Mouse (Mus musculus) spleen, adult 12 weeks (tissue): ENCODE results near the gene Dnah10.

Experiments used
- DNase-seq: peaks from one replicate; pipeline ENCODE4 v3.0.0; 2022; ENCODE audit warnings: low spot score

Gene Dnah10

DNA sequence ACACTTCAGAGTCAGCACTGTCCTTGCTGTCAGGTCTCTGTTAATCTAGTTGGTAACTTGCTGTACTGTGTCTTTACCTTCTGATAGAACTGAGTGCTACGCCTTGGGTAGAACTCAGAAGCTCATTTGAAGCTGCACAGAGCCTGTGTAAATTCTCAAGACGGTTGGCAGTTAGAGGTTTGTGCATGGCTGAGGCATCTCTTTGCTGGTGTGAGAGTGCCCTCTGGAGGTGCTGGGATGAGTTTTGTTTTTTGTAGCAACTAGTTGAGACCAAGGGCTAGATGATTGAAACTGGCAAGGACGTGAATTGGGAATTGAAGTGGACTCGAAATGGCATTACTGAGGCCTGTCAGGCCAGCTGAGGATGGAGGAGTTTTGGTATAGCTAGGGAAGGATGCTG is 144.1 kb downstream of the Dnah10 start:
- DNase-seq, result peak; percentile 15

DNA sequence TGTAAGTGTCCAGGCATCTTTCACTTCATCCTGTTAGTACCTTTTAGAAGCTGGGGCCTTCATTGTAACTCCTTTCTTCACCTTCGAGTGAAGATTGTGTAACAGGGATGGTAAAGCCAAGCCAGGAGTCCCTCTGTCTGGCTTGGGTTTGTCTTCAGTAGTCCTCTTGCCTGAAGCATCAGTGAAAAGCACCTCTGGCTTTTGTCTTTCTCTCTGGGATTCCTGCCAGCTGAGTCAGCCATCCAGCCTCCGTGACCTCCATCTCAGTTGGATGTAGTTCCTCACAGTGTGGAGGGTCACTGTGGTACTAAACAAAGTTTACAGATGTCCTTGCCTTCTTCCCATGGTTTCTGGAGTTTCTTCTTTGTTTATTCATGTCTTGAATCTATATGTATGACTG is 147.1 kb downstream of the Dnah10 start:
- DNase-seq, result no peak

DNA sequence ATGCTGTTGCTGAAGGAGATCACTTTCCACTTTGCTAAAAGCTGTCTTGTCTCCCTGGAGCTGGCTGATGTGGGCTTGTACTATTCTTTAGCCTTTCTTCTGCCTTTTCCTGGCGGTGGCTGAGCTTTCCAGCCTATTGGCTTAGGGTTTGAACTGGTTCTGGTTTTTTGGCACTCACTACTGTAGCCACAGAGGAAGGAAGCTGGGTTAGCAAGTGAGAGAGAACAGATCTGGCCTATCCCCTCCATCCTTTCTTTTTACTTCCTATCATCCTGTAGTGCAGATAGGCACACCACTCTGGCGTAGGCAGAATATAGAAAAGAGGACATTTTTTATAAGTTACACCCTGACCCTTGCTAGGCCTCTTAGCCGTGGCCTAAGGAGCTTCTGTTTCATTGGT is 148.2 kb downstream of the Dnah10 start:
- DNase-seq, result no peak

DNA sequence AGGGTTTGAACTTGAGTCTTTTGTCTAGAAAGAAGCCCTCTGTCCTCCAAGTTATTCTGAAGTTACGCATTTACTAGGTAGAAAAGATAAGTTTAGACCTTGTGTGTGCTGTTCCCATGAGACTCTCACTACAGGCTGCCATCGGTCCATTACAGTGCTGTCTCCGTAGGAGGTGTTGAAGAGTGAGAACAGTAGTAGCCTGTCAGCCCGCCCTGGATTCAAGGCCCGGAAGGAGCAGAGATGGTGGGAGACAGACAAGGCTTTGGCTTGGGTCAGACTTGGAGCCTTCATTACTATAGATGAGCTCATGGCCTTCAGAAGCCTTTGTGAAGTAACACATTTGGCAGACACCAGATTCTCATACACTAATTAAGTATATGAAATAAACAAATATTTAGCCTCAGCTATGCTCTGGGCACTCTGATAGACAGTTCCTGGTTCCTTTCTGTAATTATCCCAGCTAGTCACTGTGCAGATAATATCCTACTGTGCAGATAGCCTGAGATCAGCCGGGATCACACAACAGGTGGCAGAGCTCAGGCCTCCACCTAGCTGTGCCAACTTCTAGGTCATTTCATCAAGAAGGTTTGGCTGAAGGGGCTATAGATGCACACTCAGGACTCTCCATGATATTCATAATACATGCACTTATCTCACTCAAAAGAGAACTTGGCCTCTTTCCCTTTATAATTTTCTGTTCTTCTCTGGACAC is 149.2 kb downstream of the Dnah10 start:
- DNase-seq, result no peak

DNA sequence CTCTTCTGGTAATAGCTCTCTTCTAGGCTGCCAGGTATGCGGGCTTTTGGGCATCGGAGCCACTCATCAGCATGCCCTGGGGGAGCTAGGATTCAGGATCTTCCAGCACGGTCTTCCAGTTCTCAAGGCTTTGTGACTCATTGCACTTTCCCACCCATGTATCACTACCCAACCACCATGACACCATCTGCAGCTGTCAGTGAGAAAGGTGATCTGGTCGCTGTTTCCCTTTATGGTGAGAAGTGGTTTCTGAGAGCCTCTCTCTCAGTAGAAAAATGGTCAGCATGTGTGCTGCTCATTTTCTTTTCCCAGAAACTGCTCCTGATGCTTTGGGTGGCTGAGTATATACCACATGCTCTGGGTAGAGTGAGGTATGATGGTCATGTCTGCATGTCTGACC is 154.4 kb downstream of the Dnah10 start:
- DNase-seq, result no peak

DNA sequence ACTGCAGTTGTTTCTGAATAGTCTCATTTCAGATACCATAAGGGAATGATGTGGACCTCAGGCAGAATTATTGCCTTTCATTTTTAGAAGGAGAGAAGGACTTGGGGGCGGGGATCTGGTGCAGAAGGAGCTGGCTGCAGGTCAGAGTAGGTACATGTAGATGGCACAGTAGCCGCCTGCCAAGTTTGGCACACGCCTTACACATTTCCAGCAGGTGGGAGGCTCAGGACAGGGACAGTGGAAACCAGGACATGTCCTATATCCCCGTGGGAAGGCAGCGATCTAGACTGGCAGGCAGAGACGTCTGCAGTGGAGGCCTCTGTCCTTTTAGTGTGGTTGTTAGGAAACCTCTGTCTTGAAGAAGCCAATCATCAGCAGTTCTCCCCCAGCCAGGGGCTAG is 154.9 kb downstream of the Dnah10 start:
- no peak for DNase-seq

DNA sequence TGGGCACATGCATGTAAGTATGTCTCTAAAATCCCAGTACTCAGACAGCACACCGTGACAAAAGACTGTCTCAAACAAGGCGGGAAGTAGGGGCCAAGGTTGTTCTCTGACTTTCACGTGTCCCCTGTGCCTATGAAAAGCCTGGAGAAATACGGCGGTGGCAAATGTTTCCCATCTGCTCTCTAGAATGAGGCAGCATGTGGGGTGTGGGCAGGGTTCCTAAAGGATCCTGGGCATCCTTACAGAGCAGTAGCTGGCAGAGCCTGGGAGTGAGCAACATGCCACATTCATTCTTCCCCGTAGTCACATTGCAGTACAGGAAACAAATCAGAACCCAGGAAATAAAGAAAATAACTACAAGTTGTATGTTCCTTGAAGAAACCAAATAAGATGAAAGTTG is 159.0 kb downstream of the Dnah10 start:
- DNase-seq, result no peak
